Mouse (Mus musculus) heart, adult 2 months (tissue): Measurements from ENCODE around the gene Txndc17.

Source experiments
- CTCF ChIP-seq: fragments of 200-600 bp; IDR thresholded peaks from 2 replicates; pipeline ENCODE4 v1.8.1; 2022; ENCODE audit warnings: antibody characterized with exemption, mild to moderate bottlenecking, moderate library complexity
- EP300 ChIP-seq: fragments of 200-500 bp; IDR thresholded peaks from 2 replicates; pipeline ENCODE4 v1.6.1; 2011; ENCODE audit warnings: low read depth, low read length, control low read depth; ENCODE audit not compliant: insufficient read depth
- POLR2A ChIP-seq: fragments of 200-500 bp; IDR thresholded peaks from 2 replicates; pipeline ENCODE4 v1.6.1; 2011; ENCODE audit warnings: mild to moderate bottlenecking, low read depth, low read length, control low read depth; ENCODE audit not compliant: insufficient read depth

DNA sequence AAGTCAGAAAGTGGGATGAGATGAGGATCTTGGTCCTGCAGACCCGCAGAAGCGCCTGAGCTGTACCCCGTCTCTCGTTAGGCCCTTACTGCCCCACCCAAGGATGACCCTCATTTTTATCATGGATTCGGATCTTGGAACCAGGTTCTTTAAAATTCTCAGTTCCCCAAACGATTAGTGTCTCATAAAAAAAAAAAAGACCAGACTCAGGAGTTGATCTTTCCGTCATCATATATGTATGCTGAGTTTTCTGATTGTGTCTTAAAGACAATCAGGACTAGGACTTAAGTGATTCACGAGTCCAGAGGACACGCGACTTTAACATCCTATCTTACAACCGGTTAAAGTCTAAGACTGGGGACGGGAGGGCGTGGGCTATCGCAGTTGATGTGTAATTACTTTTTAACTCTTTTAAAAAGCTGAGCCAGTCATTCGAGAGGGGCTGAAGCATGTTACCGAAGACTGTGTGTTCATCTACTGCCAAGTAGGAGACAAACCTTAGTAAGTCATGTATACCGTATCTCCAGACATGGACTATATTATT lies 559 bp downstream of the Txndc17 start:
- TF ChIP-seq CTCF (no peak), EP300 (no peak), POLR2A (no peak)
